Mouse (Mus musculus) frontal cortex, postnatal 36 days (tissue): Measurements from ENCODE around the gene Gm10300.

Experiments used
- DNase-seq, 2 experiments: peaks; one replicate each; pipeline ENCODE4 v3.0.0; 2022; ENCODE audit warnings: low spot score in 2 of 2

Gene Gm10300

DNA sequence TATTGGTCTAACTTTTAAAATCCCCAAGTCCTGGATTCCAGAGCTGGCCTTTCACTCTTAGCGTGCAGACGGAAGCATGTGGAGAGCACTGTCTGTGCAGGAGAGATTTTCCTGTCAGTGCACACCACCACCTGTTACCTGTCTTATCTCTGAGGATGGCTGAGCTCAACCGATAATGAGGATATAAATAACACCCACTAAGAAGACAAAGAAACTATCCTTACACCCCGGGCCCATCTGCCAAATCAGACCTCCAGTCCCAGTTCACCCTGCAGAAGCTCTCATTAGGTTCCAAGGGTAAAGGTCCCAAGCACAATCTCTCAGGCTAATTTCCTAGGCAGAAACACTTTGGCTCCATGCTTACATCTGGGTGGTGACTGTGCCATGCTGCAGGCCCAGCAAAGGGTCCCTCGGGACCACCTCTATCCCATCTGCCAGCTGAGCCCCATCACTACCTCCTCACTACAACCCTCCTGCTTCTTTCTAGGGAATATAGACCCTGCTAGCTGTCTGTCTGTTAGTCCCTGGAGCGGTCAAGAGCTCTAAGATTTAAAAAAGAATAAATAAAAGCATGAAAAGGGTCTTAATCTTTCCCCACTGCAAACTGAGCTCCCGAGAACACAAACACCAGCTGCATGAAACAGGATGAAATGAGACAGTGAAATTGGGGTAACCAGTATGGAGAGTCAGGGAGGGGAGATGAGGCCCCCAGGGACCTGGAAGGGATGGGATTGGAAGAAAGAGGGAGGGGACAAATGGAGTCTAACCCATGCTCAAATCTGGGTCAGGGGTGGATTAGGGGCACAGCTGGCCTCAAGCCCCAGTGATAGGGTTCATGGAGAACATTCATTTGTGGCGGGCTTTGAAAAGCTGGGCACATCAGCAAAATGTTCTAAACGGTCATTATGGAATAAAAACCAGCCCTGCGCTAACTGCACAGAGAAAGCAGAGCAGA is 22.9 kb upstream of the Gm10300 start:
- no peak for DNase-seq

DNA sequence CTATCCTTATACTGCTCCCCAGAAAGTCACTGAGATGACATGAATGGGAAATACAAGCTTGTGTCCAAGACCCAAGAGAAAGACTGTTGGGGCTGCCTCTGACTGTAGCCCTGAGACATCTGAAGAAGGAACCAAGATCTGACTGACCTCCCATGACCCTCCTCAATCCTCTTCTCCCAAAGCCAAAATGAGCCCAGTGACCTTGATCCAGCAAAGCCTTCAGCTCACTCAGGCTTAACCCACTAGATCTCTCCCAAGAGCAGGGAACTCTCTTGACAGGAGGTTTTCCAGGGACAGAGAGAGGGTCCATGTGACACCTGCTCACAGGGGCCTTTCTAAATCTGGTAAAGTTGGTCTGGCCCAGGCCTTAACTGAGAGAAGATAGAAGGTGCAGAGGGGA is 17.2 kb upstream of the Gm10300 start:
- no peak for DNase-seq

DNA sequence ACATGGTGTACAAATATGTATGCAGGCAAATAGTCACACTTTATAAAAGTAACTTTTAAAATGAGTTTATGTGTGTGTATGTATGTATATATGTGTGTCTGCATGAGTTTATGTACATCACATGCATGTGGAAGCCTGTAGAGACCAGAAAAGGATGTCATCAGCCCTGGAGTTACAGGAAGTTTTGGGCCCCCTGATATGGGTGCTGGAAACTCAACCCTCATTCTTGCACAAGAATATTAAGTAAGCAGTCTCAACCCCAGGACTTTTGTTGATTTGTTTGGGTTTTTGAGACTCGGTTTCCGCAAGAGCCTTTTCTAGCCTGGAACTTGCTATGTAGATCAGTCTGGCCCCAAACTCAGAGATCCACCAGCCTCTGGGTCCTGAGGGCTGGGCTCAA is 15.0 kb upstream of the Gm10300 start:
- no peak for DNase-seq

DNA sequence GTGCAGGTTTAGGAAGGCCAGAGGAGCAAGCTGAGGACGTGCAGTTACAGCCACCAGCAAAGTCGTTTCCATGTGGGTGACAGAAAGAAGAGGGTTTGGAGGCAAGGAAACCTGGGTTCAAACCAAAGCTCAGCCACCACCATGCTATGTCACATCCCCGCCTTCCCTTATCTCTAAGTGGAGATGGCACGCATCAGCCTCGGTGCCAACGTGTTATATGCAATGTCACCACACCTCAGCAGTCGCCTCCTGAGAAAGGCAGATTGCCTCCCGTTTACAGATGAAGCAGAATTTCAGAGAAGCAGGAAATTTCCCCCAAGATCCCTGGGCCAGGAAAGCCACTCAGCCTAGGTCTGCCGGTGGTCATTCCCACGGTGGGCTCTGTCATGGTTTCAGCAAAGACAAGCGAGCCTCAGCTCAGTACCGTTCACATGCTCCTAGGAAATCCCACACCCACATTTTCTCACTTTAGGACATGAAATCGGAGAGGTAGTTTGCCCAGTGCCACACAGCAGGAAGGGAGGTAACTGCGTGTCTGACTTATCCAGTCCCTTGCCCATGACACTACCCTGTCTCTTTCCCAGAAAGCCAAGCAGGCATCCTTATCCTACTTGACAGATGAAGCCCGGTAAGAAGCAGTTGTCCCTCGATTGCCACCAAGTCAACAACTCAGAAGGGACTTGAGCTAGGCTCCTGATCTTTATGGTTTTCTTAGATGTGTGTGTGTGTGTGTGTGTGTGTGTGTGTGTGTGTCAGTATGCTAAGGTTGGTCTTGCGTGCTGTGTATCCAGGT is 14.3 kb upstream of the Gm10300 start:
- DNase-seq = no peak

DNA sequence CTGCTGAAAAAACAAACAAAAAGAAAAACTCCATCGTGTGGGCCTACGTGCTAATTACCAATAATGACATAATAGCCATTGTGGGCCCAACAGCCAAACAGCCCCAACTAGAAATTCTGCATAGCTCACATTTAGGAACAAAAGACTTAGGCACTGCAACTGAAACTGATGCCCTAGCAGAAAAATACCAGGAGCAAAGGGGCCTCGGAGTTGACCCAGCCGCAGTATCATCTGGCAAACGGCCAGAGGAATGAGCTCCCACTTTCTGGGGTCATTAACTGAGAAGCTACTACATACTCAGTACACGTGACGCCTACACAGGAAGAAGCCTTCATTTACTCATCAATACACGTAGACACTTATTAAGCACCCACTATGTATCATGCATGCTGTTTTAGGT is 12.2 kb upstream of the Gm10300 start:
- DNase-seq = no peak

DNA sequence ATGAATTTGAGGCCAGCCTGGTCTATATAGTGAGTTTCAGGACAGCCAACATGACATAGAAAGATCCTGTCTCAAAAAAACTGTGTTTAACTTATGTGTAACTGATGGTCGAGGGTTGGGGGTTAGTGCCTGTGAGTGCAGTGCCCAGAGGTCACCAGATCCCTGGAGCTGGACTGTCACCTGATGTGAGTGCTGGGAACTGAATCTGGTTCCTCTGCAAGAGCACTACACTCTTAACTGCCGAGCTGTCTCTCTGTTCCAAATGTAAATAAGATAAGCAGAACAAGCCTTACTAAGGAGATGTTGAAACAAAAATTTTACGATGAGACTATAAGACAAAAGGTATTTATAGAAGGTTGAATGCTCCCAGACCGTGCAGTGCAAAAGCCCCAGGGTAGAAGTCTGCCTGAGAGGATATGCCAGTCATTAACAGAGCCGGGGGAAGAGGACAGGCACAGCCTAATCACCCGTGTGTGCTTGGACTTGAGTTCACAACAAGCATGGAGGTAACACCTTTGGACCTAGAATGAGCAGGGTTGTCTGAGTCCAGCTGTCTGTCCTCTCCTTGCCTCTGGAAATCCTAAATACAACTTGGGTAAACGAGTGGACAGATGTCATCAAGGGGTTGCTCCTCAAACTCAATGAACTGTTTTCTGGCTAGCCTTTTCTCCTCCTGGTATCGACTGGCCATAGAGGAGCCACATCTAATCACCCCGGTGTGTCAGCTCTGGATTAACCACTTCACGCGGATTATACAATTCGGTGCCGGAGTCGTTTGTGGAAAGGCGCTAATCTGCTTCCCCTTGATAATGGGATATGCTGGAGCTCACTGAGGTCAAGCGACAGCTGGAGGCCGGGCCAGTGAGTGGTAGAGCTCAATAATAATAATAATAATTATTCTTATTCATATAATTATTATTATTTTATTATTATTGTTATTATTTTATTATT is 11.3 kb upstream of the Gm10300 start:
- DNase-seq = no peak

DNA sequence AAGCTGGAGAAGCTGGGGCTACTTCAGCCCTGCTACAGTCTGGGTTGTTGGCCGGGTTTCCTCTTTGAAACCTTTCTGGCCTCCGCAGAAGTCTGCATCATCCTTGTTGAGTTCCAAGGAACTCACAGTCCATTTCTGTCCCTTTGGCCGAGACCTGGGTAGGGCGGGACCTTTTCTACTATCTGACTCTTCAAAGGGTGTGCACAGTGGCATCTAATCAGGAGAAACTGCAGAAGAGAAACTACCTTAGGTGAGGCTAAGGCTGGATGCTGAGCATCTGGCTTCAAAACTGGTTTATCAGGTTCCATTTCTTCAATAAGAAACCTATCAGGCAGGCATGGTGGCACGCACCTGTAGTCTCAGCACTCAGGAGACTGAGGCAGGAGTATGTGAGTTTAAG is 9.9 kb upstream of the Gm10300 start:
- no peak for DNase-seq

DNA sequence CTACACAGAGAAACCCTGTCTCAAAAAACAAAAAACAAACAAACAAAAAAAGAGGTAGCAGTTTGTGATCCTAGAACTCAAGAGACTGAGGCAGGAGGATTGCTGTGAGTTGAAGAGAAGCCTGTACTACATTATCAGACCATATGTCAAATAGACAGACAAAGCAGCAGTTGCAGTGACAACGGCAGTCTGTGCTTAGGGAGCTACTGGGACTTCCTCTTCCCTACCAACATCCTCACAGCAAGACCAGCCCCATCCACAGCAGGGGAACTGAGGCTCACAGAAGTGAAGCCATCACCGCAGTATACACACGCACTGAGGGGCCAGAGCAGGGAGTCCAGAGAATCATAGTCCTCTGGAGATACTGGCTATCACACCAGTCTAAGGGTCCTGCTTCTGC is 8.9 kb upstream of the Gm10300 start:
- DNase-seq = no peak

DNA sequence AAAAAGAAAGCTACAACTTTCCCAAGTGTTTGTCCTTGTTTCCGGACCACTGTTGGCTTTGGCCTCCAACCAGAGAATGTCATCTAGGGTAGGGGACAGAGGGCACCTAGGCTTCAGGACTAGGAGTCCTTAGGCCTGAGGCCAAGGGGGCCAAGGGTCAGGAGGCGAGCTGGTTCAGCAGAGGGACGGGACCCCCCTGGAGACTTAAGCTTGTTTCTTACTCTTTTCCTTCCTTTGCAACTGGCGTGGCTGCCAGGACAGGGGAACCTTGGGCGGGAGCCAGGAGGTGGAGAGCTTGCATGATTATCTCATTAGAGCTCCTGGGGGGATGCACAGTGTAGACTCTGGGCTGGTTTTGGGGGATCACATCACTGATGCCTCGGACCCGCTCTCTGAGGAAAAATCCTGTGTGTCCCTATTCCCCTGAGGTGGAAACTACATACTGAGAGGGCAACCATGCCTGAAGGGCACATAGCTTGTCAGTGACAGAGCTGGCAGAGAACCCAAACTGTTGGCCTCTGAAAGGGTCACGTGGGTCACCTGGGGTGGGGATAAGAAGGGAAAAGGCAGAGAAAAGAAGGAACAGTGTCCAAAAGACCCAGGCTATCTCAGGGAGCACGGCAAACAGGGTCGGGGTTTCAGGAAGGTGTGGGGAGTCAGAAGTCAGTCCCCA is 8.3 kb upstream of the Gm10300 start:
- no peak for DNase-seq

DNA sequence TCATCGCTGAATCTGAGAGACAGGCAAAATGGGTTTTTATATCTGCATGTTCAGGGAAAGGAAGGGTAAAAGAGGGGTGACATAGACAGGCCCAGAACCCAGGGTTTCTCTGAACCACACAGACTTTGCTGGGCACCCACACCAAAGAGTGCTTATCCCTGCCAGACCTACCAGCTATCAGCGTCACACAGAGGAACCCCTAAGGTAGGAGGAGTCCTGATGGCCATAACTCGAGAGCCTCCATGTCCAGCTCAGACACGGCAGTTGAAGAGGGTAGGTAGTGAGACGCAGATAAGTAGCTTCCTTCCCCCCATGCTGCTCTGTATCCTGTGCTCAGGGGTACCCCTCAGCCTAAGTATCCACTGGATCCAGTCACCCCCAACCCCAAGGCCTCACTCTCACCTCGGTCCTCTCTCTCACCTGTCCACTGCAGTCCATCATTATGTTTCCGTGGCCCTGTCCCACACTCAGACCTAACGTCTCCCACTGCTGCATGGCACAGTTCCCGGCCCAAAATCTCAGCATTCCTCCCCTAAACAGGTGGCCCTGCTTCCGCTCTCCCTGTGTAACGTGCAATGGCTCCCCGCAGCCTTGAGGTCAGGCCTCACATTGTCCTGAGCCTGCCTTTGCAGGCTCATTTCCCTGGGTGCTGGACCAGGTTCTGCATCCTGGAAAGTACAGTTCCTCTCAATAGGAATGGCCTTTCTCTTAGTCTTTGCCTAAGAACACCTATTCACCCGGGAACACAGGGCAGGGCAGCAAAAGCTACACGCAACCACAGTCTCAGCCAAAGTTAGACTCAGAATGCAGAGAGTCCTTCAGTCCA is 7.2 kb upstream of the Gm10300 start:
- no peak for DNase-seq

DNA sequence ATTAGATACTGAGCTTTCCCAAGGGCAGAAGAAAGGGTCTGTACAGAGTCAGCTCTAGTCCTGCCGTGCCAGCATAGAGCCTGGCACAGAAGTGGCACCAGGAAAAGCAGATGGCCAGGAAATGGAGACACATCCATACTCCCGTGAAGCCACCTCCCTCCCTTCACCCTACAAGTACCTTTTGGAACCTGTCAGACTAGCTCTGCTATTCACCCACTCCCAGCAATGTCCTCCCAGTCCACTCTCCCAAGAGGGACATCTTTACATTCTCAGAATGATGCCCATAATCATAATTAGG is 6.6 kb upstream of the Gm10300 start:
- no peak for DNase-seq

DNA sequence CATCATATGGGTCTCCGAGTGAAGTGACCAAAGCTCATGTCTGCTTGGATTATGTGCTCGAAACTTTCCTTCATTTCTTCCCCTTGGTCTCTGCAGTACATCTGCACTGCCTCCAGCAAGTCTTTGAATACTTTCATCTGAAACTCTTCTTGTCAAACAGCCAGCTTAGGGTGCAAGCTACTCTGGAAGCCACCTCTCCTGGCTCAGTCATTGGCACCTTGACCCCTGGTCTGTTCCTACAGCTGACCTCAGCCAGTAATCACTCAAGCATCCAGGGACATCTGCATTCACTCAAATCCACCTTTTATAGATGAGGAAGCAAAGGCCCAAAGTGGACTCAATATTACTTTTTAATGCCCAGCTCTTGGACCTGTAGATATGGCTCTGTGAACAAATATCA is 2.8 kb upstream of the Gm10300 start:
- no peak for DNase-seq

DNA sequence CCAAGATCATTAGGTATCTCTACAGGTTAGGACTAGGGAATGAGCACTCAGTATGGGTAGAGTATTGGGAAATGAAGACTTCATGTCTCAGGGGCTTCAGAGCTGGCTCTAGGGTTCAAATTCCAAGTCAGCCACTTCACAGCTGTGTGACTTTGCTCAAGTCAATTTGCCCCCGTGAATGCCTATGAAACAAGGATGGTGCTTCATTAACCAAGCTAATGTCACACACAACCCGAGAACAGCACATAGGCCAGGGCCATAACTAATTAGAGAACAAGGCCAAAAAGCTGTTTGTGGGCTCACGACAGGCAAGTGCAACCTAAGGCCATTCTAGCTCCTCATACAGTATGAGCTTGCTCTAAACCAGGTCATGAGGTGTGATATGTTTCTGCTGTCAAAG is 2.3 kb upstream of the Gm10300 start:
- no peak for DNase-seq

DNA sequence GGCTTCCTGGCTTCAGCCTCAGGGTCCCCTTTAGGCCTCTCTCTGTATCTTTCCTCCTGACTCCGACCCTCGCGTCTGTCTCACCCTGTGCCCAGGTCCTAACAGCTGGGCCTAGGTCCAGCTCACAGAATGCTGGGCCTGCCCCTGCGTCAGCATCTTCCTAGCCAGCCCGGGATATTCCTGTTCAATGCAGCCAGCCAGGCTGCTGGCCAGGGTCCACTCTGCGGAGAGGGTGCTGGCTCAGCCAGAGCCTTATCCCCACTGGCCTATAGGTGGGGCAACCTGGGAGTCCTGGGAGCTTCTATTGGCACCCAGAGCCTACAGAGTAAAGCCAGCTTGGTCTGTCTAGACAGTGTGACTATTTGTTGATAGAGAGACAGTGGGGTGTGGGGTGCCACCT is 1.6 kb upstream of the Gm10300 start:
- DNase-seq = no peak

DNA sequence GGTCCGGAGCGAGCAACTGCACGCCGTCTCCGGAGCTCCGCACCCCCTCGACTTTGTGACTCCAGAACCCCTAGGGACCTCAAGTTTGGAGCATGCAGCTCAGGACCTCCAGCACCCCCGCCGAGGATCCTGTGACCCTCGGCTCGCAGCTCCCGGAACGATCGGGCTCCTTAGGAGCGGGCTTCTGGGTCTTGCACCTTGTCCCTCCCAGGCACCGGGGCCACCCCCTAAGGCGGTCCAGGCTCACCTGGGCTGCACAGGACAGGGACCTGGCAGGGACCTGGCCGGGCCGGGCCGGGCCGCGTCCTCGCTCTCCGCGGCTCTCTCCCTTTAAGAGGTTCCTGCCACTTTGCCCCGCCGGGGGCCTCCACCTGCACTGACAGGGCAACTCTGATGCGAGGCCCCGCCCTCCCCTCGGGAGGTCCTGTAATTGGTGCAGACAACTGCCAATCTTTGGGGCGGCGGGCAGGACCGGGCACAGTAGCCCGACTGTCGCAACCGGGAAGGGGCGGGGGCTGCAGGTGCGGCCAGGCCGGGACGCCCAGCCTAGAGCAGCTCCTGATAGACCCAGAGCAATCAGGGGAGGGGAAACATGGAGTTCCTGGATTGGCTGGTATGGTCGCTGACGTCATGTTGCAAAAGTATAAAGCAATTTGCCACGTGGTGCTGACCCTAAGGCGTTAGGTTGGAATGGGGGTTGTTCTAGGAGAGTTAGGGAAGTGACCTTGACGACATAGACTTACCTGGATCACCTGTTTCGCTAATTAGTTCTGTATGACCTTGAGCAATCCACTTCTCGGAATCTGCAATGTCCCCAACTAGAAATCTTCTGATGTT is 654 bp downstream of the Gm10300 start, which contains the start of gene Epb41:
TSS of gene Epb41 (minus strand) at position 389 of the 837 bp plus-strand sequence.
- DNase-seq = peak; percentile 94 to 95

DNA sequence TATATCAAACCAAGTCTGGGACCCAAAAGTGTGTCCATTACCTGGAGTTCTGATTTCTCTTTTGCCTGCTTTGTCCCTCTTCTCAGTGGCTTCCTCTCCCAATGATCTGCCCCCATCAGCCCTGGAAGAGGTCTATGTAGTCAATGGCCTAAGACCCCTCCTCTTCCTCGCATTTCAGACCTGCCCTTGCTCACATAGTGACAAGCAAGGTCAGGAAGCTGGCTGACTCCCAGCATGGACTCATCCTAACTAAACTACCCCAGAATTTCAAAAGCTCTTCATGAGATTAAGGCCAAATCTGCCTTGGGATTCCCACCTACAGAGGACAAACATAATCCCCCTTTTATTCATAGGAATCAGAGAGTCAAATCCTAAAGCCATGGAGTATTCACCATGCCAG is 1.3 kb downstream of the Gm10300 start:
- DNase-seq = no peak

DNA sequence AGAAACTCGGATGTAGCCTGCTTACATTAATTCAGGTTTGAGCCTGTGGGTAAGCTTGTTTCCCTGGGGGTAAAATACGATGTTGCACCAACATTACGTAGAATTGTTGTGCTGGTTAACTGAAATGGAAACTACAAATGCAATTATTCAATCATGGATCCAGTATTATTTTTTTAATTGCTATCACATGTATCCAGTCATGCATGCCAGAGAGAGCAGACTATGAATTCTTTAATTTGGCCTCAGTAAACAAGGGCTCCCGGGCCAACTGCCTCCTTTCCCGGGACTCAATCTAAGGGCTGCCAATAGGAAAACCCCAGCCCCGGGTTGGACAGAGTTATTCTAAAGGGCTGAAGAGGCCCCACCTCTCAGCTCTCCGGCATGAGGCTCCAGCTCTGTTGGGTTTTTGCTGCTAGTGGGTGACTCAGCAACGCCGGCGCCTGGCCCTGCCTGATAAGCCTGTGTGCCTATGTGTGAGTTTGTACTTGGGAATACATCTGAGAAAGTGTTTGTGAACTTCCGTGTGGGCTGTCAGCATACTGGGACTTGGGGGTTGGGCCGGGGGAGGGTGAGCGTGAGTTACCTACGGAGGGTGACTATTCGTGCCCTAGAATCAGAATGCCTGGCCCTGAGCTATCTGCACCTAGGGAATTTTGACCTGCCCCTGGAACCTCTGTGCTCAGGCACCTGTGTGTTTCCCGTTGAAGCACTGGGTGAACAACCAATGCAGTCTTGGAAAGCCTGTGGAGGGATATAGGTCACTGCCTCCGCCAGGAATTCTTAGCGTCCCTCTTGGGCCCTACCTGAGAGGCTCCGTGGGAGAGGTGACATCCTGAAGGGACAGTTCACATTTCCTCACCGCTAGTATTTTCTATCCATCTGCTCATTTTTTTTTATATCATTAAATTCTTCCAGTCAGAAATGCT is 2.2 kb downstream of the Gm10300 start:
- DNase-seq = peak; percentile 50

DNA sequence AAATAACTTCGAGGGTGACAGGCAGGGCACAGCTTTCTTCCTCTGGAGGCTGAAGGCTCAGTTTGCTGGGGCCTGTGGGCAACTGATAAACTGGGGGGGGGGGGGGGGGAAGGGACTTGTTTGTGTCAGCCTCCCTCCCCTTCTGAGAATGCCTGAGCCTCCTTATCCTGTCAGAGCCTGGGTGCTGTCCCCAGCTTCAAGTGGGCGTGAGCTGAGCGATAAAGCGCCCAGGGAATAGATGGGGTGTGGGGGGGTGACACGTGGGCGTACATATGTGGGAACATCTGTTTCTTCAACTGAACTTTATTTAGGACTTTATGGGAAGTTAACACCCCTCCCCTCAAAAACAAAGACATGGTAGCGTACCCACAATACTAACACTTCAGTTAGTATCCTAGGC is 2.9 kb downstream of the Gm10300 start:
- DNase-seq = peak in 1 of 2 experiments; percentile 20
